Mouse (Mus musculus) liver, embryonic 16.5 days (tissue): ENCODE data around the gene Arl15. TPM values are rescaled to one million over a fixed set of nuclear protein-coding genes. Genes with fewer than 3 reads are reported as not detected.

Source experiments
- ATAC-seq: fragments of 200-750 bp; cut with Nextera tagmentation; 2 replicates; pipeline ENCODE4 v1.8.0; 2017; ENCODE audit warnings: low read depth, mild to moderate bottlenecking, moderate number of reproducible peaks, moderate library complexity
- H3K27ac ChIP-seq: fragments of 300-500 bp; sonication (generic); 2 replicates; pipeline ENCODE4 v1.5.1; 2014; ENCODE audit warnings: mild to moderate bottlenecking, low read length
- H3K27me3 ChIP-seq: fragments of 300-500 bp; sonication (generic); 2 replicates; pipeline ENCODE4 v1.6.1; 2014; ENCODE audit warnings: low read depth, low read length, mixed read lengths; ENCODE audit not compliant: control insufficient read depth, insufficient read depth
- H3K36me3 ChIP-seq: fragments of 300-500 bp; sonication (generic); 2 replicates; pipeline ENCODE4 v1.6.1; 2014; ENCODE audit warnings: mild to moderate bottlenecking; ENCODE audit not compliant: control insufficient read depth, insufficient read depth
- H3K4me1 ChIP-seq: fragments of 300-500 bp; sonication (generic); 2 replicates; pipeline ENCODE4 v1.6.1; 2014; ENCODE audit warnings: low read depth, low read length, mixed read lengths; ENCODE audit not compliant: control insufficient read depth
- H3K4me2 ChIP-seq: fragments of 300-500 bp; sonication (generic); 2 replicates; pipeline ENCODE4 v1.6.1; 2014; ENCODE audit warnings: low read depth, low read length, mixed read lengths
- H3K4me3 ChIP-seq: fragments of 300-500 bp; sonication (generic); 2 replicates; pipeline ENCODE4 v1.5.1; 2014; ENCODE audit warnings: low read depth, mild to moderate bottlenecking, low read length
- H3K9ac ChIP-seq: fragments of 300-500 bp; sonication (generic); 2 replicates; pipeline ENCODE4 v1.6.1; 2014; ENCODE audit warnings: low read depth, low read length
- H3K9me3 ChIP-seq: fragments of 300-500 bp; sonication (generic); replicated peaks from 2 replicates; pipeline ENCODE4 v1.6.1; 2016; ENCODE audit warnings: low read length; ENCODE audit not compliant: control insufficient read depth
- WGBS: fragments of 180-500 bp; shearing (Covaris S2); extraction: QIAGEN DNeasy Blood & Tissue Kit; methylation state at CpG from one replicate; pipeline ENCODE4 v1.1.7; 2014; ENCODE audit not compliant: insufficient replicate concordance; 5-methylcytosine and 5-hydroxymethylcytosine counted together
- polyA plus RNA-seq: library from polyadenylated mRNA; unstranded; fragments of >200 nt; fragmentation: Nextera tagmentation; extraction: Ambion mirVana; gene quantifications from 2 replicates; pipeline ENCODE4 v1.2.1, GENCODE M21; 2015

Gene Arl15
- polyA plus RNA-seq, 1 experiment from 2014 or later, result 2.9 TPM

DNA sequence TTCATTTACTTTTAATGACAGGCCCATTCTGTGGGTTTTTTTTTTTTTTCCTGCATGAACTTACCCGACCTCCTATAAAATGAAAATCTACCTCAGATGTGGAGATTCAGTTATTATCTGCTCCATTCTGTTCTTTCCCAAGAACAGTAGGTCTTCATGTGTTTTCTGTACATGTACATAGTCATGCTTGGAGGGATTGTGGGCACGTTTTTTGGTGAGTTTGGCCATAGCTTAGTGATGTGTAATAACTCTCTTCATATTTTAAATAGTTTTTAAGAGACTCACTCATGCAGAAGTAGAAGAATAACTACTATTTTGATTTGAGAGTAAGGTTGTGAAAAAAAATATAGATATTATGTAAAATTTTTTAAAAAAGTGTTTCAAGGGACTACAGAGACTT lies 319.2 kb downstream of the Arl15 start:
- 50% methylated on average over 2 of the region's 2 CpGs for WGBS
- Histone ChIP-seq H3K27me3 (no peaks in the 10 kb centered on the region), H3K36me3 (no peaks in the 10 kb centered on the region), H3K27ac (no peak overlapping the region), H3K9ac (no peak overlapping the region), H3K4me3 (no peak overlapping the region), H3K4me2 (no peak overlapping the region), H3K9me3 (no peaks in the 10 kb centered on the region), H3K4me1 (no peaks in the 10 kb centered on the region)
- no peak for ATAC-seq

GRCm38 (mm10) chr13:114114586-114114985 lies 320.3 kb downstream of the Arl15 start:
- H3K36me3 ChIP-seq, result no peaks in the 10 kb centered on the region
- ATAC-seq, result no peak
- no peaks in the 10 kb centered on the region for H3K9me3 ChIP-seq
- H3K27me3 ChIP-seq, result no peaks in the 10 kb centered on the region
- 88% methylated on average over 12 of the region's 12 CpGs for WGBS
- H3K4me3 ChIP-seq, result no peak overlapping the region
- no peaks in the 10 kb centered on the region for H3K4me1 ChIP-seq
- no peak overlapping the region for H3K27ac ChIP-seq
- H3K4me2 ChIP-seq, result no peak overlapping the region
- no peak overlapping the region for H3K9ac ChIP-seq

- Histone ChIP-seq H3K9me3 (no peaks in the 10 kb centered on the region), H3K27ac (no peak overlapping the region), H3K36me3 (no peaks in the 10 kb centered on the region), H3K4me2 (no peak overlapping the region), H3K4me3 (no peak overlapping the region), H3K4me1 (no peaks in the 10 kb centered on the region), H3K27me3 (no peaks in the 10 kb centered on the region), H3K9ac (no peak overlapping the region)
- no peak for ATAC-seq
- 76% methylated on average over 4 of the region's 4 CpGs for WGBS
Measured at GRCm38 (mm10) chr13:114115106-114115505, 320.8 kb downstream of the Arl15 start.

- H3K4me3 ChIP-seq, result no peak overlapping the region
- no peak overlapping the region for H3K4me2 ChIP-seq
- H3K4me1 ChIP-seq, result no peaks in the 10 kb centered on the region
- 77% methylated on average over 19 of the region's 19 CpGs for WGBS
- no peaks in the 10 kb centered on the region for H3K9me3 ChIP-seq
- no peak overlapping the region for H3K27ac ChIP-seq
- H3K9ac ChIP-seq, result no peak overlapping the region
- no peaks in the 10 kb centered on the region for H3K36me3 ChIP-seq
- no peaks in the 10 kb centered on the region for H3K27me3 ChIP-seq
- ATAC-seq, result no peak
Measured at GRCm38 (mm10) chr13:114118104-114118830, 324.0 kb downstream of the Arl15 start.

GRCm38 (mm10) chr13:114119816-114120215 lies 325.5 kb downstream of the Arl15 start:
- no peaks in the 10 kb centered on the region for H3K9me3 ChIP-seq
- no peak for ATAC-seq
- H3K27me3 ChIP-seq, result no peaks in the 10 kb centered on the region
- 90% methylated on average over 4 of the region's 4 CpGs for WGBS
- H3K4me3 ChIP-seq, result no peak overlapping the region
- H3K4me1 ChIP-seq, result no peaks in the 10 kb centered on the region
- no peaks in the 10 kb centered on the region for H3K36me3 ChIP-seq
- no peak overlapping the region for H3K9ac ChIP-seq
- H3K27ac ChIP-seq, result no peak overlapping the region
- no peak overlapping the region for H3K4me2 ChIP-seq

DNA sequence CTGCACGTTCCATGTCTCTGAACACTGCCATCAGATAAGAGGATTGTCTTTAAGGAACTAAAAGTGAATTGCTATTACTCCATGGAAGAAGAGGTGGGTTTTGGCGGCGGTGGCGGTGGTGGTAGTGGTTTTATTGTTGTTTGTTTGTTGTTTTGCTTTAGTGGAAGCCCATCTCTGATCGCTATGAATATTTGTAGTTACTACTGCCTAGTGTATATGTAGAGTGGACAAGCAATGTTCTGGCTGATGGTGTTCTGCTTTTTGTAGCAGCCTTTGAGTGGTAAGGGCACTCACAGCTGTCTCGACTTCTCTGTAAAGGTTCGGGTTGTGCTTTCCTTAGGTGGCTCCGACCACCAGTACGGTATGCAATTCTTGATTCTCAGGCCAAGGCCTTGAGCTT lies 327.3 kb downstream of the Arl15 start:
- Histone ChIP-seq H3K9me3 (no peaks in the 10 kb centered on the region), H3K9ac (no peak overlapping the region), H3K27me3 (no peaks in the 10 kb centered on the region), H3K36me3 (no peaks in the 10 kb centered on the region), H3K4me1 (no peaks in the 10 kb centered on the region), H3K4me3 (no peak overlapping the region), H3K4me2 (no peak overlapping the region), H3K27ac (no peak overlapping the region)
- no peak for ATAC-seq
- 77% methylated on average over 9 of the region's 9 CpGs for WGBS

DNA sequence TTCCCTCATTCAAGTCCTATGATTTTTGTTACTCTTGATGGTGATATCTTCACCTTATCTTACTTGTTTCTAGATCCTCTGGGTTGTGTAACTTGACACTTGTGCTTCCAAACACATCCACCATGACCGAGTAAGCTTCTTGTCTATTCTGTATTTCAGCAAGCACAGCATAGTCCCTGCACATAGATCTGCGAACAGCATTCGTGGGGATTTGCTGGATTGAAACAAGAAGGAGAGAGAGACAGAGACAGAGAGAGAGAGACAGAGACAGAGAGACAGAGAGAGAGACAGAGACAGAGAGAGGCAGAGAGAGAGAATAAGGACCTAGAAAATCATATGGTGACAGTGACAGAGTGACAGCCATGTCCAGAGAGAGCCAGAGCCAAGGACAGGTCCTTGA lies 329.1 kb downstream of the Arl15 start:
- no peaks in the 10 kb centered on the region for H3K36me3 ChIP-seq
- H3K4me3 ChIP-seq, result no peak overlapping the region
- H3K9ac ChIP-seq, result no peak overlapping the region
- no peak overlapping the region for H3K27ac ChIP-seq
- no peaks in the 10 kb centered on the region for H3K4me1 ChIP-seq
- no peak overlapping the region for H3K4me2 ChIP-seq
- no peaks in the 10 kb centered on the region for H3K9me3 ChIP-seq
- 75% methylated on average over 3 of the region's 3 CpGs for WGBS
- no peak for ATAC-seq
- H3K27me3 ChIP-seq, result no peaks in the 10 kb centered on the region

- no peaks in the 10 kb centered on the region for H3K9me3 ChIP-seq
- H3K4me2 ChIP-seq, result no peak overlapping the region
- H3K36me3 ChIP-seq, result no peaks in the 10 kb centered on the region
- no peaks in the 10 kb centered on the region for H3K27me3 ChIP-seq
- 85% methylated on average over 10 of the region's 10 CpGs for WGBS
- no peak for ATAC-seq
- no peaks in the 10 kb centered on the region for H3K4me1 ChIP-seq
- H3K27ac ChIP-seq, result no peak overlapping the region
- H3K4me3 ChIP-seq, result no peak overlapping the region
- no peak overlapping the region for H3K9ac ChIP-seq
Measured at GRCm38 (mm10) chr13:114124385-114124784, 330.1 kb downstream of the Arl15 start.

DNA sequence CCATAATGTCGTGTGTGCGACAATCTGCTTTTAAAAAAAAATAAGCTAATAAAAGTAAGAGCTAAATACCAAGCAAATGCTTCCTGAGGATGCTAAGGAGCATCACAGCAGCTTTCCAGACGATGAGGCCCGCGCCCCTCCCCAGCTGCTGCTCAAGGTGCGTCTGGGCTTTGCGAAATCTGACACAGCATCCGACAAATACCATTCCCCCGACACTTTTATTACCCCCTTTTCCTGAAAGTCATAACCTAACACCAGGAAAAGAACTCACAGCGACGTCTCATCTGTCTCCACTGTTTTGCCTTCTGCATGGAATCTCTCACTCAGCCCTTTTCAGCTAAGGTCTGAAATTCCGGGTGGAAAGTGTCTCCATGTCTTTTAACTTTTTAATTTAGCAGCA lies 330.7 kb downstream of the Arl15 start:
- Histone ChIP-seq H3K4me2 (no peak overlapping the region), H3K36me3 (no peaks in the 10 kb centered on the region), H3K27ac (no peak overlapping the region), H3K9ac (no peak overlapping the region), H3K4me3 (no peak overlapping the region), H3K4me1 (no peaks in the 10 kb centered on the region), H3K27me3 (no peaks in the 10 kb centered on the region), H3K9me3 (no peaks in the 10 kb centered on the region)
- no peak for ATAC-seq
- WGBS, result 68% methylated on average over 12 of the region's 12 CpGs
